Mouse (Mus musculus) thymus, postnatal 4 days (tissue): ENCODE data around the gene Kcnq5.
A peak's percentile ranks its signal among the peaks of the same experiment; 100 is the strongest.

Experiments used
- DNase-seq: peaks from one replicate; pipeline ENCODE4 v3.0.0; 2021

Gene Kcnq5

DNA sequence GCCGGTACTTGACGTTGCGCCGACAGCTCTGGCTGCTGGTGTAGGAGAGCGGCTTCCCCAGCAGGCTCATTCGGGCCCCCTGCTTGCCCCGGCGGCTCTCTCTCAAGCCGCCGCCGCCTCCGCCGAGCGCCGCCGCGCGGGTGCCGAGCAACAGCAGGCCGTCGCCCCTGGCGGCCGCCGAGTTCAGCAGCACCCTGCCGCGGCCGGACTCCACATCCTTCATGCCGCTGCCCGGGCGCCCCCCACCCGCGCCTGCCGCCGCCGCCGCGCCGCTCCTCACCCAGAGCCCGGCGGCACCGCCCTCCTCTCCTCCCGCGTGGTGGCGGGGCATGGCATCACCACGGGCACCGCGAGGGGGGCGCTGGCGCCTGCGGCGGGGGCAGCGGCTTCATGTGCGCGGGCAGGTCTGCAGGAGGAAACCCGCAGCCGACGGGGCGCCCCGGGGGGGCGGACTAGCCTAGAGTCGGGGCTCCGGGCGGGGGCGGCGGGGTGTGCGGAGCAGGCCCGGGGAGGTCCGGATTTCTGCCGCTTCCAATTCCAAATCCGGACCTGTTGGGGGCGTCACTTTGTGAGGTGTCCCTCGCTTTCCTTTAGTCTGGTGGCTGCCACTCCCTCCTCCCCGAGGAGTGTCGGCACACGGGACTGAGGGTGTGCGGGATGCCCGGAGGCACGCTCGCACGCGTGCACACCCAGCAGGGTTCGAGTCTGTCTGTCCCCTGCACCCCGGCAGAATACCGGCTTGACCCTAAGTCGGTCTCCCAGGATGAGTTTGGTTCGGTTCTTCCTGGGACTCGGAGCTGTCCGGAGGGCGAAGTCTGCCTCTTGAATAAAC, at the start of gene Kcnq5:
Kcnq5 (minus strand) TSS at position 692 of the 832 bp plus-strand sequence.
- DNase-seq, result peak; percentile 86

DNA sequence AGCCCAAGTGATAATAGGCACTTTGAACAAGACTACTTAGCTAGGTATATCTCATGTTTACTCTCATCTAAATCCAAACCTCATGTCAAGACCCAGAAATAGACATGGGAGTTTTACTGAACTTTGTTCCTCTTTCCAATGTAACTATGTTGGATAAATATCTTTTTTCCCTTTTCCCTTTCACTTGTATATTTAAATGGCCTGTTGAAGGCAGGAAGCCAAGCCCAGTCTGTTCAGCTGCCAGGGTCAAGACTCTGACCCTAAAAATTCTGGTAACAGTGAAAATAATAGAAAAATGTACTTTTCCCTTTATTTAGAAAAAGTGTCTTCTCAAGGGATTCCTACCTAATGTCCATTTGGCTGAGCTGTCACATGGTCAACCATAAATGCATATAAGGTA, 18.0 kb upstream of the Kcnq5 start:
- no peak for DNase-seq

DNA sequence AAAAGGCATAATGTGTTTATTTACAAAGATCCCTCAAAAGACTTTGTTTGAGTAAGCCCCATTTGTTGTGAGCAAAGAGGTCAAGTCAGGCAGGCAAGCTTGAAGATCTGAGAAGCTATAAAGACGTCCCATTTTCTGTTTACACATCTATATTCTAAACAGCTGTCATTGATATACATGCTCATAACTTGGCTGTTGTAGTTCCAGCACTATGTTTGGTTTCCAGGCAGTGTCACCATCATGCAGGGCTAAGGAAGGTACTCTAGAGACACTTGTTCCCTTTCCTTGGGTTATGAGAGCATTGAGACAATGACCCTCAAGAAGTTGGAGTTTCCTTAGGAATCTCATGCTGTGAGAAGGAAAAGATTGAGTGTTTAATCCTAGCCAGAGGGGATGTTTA, 17.6 kb upstream of the Kcnq5 start:
- no peak for DNase-seq

DNA sequence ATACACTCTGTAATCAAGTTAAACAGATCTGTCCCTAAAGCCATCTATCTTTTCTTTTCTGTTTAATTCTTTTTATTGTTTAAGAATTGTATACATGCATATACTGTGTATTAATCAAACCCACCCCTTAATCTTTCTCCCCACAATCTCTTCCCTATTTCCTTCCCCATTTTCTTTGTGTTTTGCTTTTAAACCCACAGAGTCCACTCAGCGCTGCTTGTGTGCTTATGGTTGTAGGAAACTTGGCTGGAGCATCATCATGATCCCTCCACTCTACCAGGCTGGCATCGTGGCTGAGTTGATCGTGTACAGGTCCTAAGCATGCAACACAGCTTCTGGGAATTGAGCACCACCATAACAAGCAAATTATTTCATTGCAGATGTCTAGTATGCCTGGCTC, 12.3 kb upstream of the Kcnq5 start:
- DNase-seq, result no peak

DNA sequence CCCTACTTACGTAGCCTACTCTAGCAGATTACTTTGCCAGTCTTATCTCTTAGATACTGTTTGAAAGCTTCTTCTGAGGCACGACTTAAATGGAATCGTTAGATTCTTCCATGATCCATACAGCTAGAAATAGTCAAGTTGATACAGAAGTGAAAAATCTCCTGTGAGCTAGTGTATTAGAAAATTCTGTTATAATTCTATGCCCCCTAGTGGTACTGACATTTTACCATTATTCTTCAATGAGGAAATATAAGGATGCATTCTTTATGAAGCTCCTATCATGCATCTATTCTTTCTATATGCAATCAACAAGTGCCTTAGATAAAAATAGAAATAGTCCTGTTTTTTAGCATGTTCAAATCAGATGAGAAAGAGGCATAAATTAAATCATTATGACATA, 5.4 kb upstream of the Kcnq5 start:
- DNase-seq, result no peak

DNA sequence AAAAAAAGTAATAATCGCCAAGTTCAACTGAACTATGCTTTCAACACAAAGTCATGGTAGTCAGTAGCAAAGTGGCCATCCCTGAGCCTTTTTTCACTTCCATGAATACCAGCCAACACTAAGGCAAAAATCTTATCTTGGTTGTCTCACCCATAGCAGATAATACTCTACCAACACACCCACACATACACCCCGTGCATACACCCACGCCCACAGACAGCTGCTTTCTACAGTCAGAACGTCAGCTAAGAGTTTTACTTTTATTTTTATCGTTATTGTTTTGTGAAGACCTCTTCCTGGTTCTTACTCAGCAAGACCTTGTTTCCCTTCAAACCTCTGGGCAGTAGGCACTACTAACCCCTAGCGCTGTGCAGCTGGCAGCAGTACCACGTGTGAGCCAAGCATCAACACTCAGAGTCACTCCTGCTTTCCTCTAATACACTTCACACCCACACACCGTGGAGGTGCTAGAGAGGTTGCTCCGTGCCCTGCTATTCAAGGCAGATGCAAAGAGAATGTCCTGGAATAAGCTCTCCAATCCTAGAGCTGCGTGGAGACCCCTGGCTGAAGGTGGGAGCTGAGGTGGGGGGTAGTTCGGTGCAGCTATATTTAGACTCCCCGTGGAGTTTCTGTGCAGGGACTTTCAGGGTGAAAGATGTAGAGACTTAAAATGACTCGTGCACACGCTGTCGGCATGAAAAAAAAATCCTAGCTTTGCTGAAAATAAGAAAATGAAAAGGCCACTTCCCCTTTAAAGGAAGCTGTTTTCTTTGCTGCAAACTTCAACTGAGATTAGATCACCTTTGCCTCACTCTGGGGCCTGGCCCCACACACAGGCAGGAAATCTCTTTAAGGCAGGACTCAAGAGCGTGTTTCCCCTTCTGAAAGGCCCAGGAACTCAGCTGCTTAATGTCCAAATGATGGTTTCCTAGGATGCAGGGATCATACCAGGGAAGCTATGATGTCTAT, 1.4 kb upstream of the Kcnq5 start:
- peak; percentile 53 for DNase-seq

DNA sequence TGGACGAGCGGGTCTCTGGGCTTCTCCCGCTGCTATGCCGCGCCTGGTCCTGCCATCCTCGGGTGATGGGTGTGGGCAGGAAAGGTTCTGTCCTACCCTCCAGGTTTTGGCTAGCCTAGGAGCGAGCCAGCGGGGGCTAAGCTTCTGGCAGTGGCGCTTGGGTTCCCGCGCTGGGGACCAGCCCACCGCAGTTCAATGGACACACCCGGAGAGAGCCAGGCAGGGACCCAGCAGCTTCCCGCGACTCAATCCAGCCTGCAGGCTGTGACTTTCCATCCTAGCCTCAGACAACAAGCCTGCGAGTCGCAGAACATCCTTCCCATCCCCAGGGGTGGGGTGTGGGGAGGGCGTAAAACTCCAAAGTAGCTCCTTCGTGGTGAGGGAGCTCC, 335 bp upstream of the Kcnq5 start:
- DNase-seq, result peak; percentile 49

DNA sequence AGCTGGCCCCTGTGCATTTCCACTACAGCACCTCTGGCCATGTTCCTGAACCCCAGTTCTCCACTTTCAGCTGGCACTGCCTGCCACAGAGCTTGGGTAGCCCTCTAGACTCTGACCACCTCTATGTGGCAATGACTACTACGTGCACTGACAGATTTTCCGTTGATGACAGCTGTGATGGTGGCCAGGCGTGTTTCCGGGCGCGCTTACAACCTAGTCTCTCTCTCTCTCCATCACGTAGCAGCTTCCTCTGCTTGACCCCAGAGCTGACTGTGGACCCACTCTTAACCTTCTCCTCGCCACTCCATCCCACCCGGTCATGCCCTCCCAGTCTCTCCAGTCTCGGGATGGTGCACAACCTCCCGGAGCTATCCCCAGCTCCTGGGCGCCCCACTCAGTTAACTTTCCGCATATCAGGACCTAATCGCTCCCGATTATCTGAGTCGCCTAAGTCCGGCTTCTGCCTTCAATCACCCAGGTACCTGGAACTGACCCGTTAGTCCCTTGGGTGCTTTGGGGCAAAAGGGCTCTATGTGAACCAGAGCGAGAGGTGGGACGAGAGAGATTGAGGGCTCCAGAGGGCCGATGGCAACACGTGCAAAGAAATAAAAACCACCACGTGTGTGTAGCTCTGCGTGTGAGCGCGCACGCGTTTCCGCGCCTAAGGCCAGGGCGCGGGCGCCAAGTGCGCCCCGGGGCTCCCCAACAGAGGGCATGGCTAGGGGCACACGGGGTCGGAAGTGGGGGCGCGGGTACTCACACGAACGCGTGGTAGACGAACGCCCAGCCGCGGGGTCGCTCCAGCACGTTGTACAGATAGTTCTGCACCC, 1.1 kb downstream of the Kcnq5 start:
- peak; percentile 46 for DNase-seq

DNA sequence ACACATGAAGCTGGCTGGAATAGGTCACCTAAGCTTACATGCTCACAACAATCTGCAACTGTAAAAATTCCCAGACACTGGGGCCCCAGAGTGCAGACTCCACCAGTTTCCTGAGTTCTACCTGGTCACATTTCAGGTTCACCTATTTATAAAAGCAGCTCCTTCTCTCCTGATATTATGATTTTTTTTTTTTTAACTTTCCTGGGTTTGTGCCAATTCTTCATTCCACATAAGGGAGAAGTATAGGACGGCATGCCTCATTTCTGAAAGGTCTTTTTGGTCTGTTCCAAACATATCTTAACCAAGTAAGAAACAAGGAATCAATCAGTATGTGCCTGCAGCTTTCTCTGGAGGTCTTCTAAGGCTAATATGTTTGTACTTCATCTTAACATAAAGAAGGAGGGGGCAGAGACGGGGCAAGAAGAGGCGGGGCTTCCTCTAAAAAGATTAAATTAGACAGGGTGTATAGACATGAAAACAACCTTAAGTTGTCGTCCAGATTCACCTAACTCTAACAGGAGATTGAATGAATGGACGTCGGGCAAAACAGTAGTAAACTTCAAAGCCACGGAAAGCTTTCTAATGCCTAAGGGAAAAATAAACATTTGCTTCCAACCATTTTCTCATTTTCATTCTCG, 2.0 kb downstream of the Kcnq5 start:
- DNase-seq, result peak; percentile 7

DNA sequence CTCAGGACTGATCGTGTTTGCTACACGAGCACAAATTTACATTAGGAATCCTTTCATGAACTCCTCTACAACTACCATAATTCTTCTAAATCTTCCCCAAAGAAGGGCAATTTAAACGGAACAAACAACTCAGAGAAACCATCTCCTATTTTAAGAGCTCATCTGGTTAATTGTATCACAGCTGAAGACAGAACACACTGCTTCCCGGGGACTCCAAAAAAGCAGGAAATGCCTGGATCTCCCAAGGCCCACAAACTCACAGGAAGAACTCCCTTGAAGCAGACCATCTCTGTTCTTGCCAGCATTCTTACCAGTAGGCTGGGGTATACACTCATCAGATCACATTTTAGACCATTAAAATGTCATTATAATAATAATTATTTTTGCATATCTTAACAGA, 3.7 kb downstream of the Kcnq5 start:
- DNase-seq, result no peak

DNA sequence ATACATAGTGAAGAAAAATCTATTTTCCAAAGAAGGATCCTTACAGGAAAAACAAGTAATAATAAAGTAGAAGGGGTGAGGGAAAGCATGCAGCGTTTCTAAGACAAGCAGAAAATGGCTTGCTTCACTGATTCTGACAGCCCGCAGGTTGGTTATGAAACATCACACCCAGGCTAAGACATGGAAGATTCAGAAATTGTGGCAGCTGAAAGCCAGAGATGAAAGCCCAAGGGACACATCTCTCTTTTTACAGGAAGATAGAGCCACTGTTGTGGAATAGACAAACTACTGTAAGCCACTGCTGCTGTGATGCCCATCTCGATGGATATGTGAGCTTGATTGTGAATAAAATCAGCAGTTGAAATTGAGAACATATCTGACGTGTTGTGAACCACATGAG, 20.9 kb downstream of the Kcnq5 start:
- DNase-seq, result no peak

DNA sequence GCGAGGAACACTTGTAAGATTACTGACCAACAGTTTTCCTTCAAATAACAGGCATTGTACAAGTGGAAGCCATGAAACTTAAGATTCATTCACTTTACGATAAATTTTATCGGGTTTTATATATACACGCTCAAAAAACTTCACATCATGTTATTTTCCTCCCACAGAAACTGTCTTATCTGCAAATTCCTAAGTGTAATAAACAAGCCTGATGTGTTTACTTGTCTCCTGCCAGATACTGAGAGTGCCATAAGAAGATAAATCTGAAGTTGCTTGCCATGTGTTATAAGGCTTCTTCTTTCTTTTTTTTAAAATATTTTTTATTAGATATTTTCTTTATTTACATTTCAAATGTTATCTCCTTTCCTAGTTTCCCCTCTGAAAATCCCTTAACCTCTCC, 34.6 kb downstream of the Kcnq5 start:
- DNase-seq, result no peak

DNA sequence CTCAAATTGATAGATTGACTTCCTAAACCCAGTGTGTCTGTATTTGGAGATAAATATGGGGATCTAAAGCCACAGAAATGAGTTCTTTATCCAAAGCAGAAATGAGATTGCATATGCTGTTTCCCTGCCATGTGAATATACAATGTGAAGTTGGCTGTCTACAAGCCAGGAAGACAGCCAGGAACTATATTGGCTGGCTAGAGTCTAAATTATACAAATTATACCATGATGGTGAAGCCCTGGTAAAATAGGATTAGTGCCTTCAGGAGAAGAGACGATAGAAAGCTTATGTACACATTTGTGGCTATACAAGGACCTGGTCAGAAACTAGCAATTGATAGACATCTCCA, 38.5 kb downstream of the Kcnq5 start:
- DNase-seq, result no peak

DNA sequence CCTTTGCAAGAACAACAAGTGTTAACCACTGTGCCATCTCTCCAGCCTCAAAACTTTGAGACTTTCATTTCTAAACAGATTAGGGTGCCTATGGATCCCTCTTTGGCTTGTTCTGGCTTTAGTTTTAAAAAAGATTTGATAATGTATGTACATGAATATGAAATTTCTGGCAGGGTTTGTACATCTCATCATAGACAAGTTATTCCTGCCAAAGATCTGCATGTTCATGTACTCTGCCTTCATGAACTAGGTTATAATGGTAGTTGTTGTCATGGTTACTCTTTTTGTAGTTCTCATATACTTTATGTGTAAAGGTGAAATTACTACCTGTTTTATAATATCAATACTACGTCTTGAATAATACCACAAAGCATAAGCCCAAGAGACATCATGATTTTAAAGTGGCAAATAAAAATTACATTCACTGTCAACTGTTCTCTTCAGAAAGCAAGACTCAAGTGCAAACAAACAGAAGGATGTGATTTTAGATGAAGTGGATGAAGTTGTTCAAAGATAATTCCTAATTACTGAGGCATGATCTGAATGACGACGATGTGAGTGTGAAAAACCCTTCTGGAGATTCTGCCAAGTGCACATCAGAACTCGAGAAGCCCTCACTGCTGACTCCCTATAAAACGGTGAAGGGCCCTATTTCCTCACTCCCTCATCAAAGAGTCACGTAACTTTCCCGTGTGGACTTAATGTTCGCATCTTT, 39.0 kb downstream of the Kcnq5 start:
- DNase-seq, result no peak

DNA sequence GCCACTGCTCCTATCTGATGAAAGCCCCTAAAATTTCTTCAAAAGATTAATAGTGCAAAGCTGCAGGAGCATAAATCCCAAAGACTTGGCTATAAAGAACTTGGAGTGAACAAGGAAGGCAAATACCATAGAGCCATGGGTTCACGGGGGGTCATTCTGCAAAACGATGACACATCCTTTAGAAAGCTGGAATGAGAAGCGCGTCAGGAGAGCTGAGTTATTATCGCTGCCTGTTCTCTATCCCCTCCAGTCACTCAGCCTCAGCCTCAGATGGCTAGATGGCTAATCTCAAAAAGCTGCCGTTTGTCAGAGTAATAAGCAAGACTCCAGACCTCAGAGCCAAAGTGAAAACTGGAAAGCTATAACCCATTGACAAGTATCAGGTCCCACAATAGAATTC, 42.5 kb downstream of the Kcnq5 start:
- no peak for DNase-seq

DNA sequence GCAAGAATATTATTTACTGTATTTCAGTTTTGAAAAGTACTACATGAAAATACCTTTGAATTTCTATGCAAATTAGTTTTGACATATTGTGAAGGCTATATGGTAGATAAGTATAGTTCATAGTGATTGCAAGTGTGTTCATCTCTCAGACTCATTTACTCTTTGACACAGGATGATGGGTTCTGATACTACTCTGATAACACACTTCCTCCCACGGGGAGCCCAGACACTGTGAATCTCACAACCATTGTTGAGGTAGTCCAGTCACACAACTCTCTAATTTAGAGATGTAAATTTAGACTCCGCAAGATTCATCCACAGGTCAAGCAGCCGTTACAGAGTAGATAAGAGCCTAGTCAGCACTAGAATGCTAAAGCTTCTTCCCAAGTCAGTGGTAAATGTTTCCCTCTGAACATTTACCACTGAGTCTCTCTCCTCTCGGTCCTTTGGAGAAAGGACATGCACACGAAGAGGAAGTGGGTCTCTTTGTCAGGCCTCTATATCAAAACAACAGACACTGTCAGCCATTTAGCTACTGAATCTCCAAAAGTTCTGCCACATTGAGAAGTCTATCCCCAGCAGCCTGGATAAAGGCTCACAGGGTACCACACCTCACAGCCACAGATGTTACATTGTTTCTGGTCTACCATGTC, 65.5 kb downstream of the Kcnq5 start:
- peak; percentile 9 for DNase-seq

DNA sequence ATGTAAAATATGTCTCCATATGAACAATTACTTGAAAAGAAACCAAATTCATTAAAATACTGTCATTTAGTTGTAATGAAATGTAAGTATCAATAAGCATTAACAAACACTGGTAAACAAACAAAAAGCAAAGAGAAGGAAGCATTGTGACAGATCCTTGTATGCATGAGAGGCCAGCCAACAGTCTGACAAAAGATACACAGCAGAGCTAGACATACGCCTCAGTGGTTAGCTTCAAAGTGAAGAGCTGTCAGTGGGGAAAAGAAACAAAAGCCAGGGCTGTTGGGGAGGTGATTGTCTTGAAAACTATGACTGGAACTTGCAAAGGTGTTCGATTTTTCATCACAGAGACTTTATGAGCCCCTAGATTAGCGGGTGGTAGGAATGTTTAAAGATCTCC, 78.0 kb downstream of the Kcnq5 start:
- no peak for DNase-seq

DNA sequence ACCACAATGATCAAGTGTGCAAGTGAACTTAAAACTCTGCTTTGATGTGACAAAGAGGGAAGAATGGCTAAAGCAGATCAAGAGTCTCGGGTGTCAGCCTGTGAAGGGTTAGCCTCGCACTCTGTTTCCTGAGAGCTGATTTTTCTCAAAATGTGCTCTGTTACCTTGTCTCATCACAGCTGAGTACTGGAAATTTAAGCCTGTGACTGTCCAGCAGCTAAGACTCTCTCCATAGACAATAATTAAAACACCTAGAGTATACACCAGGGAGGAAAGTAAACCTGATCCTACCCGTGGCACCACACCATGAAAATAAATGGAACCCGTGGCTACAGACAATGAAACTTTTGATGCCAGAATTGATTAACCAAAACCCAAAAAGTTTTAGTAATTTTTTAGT, 90.9 kb downstream of the Kcnq5 start:
- DNase-seq, result no peak

DNA sequence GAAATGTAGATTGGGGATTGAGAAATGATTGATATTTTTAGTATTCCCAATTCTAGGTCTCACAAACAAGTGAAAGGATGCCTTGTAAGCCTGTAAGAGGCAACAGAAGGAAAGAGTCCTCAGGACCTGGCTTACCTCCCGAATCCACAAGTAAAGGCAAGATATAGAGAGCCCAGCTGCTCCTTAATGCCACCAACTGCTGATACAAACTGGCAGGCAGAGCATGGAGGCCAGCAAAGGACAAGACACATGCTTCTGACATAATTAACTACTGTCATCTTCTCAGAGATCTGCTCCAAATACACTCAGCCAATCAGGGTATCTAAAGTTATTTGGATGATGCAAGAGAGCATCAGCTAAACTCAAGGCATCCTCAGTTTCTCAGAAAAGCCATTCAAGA, 93.3 kb downstream of the Kcnq5 start:
- DNase-seq, result no peak

DNA sequence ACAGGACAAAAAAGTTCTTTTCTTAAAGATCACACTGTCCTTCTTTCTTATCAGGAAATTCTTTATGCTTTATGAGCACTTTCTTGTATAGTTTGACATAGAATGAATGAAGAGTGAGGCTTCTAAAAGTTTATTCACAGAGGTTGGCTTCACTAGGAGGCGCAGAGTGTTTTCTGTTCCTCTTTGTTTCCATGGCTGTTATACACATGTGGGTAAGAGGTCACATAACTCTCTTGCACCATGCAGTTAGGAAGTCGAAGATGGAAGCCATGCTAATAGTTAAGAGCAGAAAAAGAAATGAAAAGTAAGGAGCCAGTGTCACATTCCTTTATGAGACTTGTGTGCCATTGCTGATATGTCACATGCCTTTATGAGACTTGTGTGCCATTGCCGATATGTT, 105.3 kb downstream of the Kcnq5 start:
- no peak for DNase-seq

DNA sequence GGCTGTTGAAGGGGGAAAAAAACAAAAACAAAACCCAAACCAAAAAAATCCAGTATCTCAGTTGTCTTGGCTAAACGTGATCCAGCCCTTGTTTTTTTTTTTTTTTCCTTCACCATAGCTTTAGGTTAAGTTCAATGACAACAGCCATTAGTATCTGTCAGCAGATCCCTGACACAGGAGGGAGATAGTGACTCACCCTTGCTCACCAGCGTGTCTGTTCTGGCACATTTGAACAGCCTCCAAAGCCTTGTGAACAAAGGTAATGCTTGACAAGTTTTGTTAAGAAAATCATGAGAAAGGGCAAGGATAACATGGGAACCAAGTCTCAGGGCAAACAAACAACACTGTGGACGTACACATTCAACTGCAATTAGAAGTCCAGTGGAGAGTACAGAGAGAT, 123.2 kb downstream of the Kcnq5 start:
- no peak for DNase-seq

DNA sequence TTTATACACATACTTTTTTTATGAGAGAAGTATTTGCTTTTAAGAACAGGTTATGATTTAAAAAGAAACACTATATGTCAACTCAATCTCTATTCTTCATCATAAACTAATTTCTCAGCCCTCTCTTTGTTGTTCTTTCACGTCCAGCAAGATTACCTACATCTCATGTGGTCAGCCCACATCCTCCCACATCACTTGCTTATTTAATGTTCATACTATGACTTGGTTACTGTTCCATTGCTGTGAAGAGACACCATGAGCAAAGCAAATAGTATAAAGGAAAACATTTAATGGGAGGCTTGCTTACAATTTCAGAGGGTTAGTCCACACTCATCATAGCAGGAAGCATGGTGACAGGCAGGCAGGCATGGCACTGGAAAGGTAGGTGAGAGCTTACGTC, 124.4 kb downstream of the Kcnq5 start:
- no peak for DNase-seq
